Mouse (Mus musculus) urinary bladder, postnatal 25 days (tissue): ENCODE results near the gene Ier5.

ENCODE experiments used
- DNase-seq: peaks from one replicate; pipeline ENCODE4 v3.0.0; 2022; ENCODE audit warnings: low spot score

Gene Ier5

DNA sequence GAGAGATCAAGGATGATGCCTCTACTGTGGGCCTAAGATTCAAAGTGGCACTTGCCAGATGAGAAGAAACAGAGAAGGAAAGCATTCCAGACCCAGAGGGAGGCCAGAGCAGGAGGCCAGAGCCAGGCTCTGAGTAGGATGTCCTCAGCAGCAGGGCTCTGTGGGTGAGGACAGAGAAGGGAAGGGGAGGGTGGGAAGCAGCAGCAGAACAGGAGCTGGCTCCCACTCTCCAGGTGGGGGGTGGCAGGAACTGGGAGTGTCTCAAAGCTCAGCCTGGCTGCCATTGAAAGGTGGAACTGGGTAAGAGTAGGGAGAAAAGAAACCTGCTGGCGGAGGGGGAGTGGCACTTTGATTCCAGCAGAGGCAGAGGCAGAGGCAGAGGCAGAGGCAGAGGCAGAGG, 46.1 kb downstream of the Ier5 start:
- DNase-seq: no peak

DNA sequence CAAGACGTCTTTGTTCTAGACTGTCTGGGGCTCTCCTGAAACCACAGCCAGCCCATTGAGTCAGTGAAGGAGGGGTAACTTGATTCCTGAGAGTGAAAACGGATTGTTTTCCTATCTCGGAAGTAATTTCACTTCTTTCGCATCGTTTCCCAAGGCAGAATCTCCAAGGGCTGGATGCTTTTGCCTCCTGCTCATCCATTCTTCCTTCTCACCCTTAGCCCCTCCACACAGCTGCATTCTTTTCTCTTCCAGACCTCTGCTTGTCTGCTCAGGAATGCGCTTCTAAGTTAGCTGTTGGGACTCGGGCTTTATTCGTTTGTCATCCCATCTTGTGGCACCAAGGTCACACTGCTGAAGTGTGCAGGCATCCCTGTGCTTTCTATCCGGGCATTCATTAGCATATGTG, 46.7 kb downstream of the Ier5 start:
- DNase-seq: no peak

DNA sequence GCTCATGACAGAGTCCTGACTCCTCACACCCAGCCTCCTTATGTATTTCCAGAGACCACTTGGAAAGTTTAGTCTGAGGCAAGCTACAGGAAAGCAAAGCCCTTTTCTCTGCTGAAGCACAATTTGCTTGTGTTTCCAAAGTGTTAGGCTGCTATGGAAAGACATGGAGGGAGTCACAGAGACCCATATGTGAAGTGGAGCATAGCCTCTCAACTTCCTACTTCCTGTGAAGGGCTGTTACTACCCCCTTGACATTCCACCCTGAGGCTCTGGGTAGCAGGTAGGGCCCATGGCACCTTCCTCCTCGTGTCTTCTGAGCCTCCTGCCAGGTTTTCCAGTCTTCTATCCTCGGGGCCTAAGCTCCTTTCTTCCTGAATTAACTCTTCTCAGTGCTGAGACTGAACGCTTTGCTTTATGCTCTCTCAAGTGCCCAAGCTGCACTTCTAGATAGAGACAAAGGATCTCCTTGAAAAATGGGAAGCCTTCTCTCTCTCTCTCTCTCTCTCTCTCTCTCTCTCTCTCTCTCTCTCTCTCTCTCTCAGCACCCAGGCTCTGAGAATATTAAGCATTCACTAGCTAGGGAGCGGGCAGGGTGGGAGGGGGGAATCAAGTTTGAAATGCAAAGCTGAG, 47.2 kb downstream of the Ier5 start:
- no peak for DNase-seq

DNA sequence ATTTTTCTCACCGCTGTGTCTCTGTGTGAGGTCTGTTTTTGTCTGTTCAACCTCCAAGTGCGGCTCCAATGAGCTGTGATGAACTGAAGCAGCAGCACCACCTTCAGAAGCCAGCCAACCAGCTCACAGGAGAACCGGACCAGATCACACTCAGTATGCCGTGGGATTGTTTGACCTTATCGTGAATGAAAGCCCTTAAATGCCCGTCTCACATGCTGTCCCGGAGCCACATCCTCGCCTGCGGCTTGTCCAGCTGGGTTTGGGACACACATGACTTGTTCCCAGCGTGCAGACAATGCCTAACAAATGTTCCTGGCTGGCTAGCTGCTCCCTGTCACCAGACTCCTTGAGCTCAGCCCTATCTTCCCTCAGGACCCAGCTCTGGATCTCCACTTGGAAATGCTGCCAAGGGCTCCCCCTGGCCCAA, 47.7 kb downstream of the Ier5 start:
- no peak for DNase-seq

DNA sequence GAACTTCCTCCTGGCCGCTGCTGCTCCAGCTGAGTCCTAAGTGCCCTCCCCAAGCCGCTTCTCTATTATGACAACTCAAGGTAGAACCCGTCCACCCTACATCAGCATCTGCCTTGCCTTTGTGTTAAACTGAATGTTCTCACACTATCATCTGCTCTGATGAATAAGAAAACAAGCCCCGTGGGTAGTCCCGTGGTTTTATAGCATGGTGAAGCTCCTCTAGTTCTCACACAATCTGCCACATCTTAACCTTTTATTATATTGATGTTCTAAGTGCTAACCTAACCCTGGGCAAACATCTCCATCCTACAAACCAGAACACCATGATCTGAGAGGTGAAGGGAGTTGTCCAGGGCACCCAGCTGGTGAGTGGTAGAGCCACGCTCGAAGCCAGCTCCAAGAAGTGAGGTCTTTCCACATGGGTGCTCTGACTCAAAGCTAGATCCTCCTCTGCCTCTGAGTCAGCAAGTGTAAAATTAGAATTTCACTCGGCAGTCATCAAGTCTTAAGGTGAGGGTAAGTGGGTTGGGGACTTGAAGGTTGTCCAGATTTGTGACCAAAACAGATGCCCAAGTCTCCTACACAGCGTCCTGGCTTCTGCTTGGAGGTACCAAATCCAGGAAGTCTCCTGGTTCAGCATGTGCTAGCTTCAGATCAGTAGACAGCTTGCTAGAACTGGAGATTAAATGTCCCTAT, 48.4 kb downstream of the Ier5 start:
- no peak for DNase-seq

DNA sequence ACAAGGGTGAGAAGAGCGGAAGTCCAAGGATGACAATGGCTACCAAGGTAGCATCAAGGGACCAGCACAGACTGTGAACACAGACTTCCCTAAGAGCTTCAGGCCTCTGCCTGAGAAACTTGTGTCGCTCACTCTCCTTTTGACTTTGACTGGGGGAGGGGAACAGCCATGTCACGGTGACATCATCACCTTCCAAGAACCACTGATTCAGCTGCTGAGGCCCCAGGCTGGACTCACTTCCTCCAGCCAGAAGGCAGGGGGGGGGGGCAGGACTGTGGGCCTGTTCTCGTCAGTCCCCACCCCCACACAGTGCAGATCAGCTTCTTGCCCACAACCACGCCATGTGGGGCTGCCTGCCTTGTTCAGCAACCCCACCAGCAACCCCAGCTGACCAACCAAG, 49.3 kb downstream of the Ier5 start:
- DNase-seq: no peak

DNA sequence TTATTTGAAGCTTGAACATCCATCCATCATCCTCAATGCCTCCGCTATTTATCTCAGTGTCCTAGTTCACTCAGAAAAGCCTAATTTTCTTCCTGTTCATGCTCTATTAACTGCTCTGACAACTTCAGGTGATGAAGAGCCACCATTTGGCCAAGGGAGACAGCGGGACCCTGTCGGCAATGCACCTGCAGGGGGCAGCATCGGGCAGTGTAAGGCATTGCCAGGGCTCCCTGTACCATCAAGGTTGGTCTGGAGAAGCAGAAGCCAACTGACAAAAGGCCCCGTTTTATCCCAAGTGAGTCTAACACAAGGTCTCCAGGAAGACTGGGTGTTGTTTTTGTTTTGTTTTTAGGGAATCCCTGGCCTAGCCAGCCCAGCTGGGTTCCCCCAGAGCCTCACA, 50.5 kb downstream of the Ier5 start:
- peak; percentile 98 for DNase-seq
